Mouse (Mus musculus) limb, embryonic 10.5 days (tissue): ENCODE data around the gene Phf14. TPM values are rescaled to one million over a fixed set of nuclear protein-coding genes. Genes with fewer than 3 reads are reported as not detected.

Experiments
- DNase-seq: peaks from one replicate; pipeline ENCODE4 v3.0.0-alpha.2; 2017; ENCODE audit warnings: low spot score
- H3K27ac ChIP-seq: fragments of 300-500 bp; sonication (generic); 2 replicates; pipeline ENCODE4 v1.5.1; 2016; ENCODE audit warnings: mild to moderate bottlenecking
- H3K27me3 ChIP-seq: fragments of 300-500 bp; sonication (generic); 2 replicates; pipeline ENCODE4 v1.6.1; 2016; ENCODE audit warnings: low read depth, mild to moderate bottlenecking; ENCODE audit not compliant: poor library complexity, severe bottlenecking
- H3K36me3 ChIP-seq: fragments of 300-500 bp; sonication (generic); 2 replicates; pipeline ENCODE4 v1.6.1; 2016; ENCODE audit warnings: mild to moderate bottlenecking, moderate library complexity
- H3K4me1 ChIP-seq: fragments of 300-500 bp; sonication (generic); 2 replicates; pipeline ENCODE4 v1.6.1; 2016
- H3K4me3 ChIP-seq: fragments of 300-500 bp; sonication (generic); 2 replicates; pipeline ENCODE4 v1.5.1; 2016; ENCODE audit warnings: mild to moderate bottlenecking, moderate library complexity
- H3K9me3 ChIP-seq: fragments of 300-500 bp; sonication (generic); replicated peaks from 2 replicates; pipeline ENCODE4 v1.6.1; 2016; ENCODE audit warnings: mild to moderate bottlenecking
- WGBS: fragments of 180-500 bp; shearing (Covaris S2); methylation state at CpG from one replicate; pipeline ENCODE4 v1.1.7; 2016; 5-methylcytosine and 5-hydroxymethylcytosine counted together
- polyA plus RNA-seq: library from polyadenylated mRNA; unstranded; fragments of >200 nt; fragmentation: Nextera tagmentation; extraction: Ambion mirVana; gene quantifications from 2 replicates; pipeline ENCODE4 v1.2.1, GENCODE M21; 2016

The Phf14 gene
- polyA plus RNA-seq, 1 experiment from 2014 or later, result 73.2 TPM

GRCm38 (mm10) chr6:12080423-12080822 lies 172.8 kb downstream of the Phf14 start:
- Histone ChIP-seq H3K4me1 (no peaks in the 10 kb centered on the region), H3K27me3 (no peaks in the 10 kb centered on the region), H3K4me3 (no peak overlapping the region), H3K36me3 (peaks cover 17% of the 10 kb centered on the region), H3K27ac (no peak overlapping the region), H3K9me3 (no peaks in the 10 kb centered on the region)
- DNase-seq, result no peak
- 83% methylated on average over 5 of the region's 5 CpGs for WGBS

GRCm38 (mm10) chr6:12081722-12082121 lies 174.1 kb downstream of the Phf14 start:
- no peaks in the 10 kb centered on the region for H3K27me3 ChIP-seq
- H3K27ac ChIP-seq, result no peak overlapping the region
- H3K9me3 ChIP-seq, result no peaks in the 10 kb centered on the region
- no peak for DNase-seq
- WGBS, result 87% methylated on average over 2 of the region's 2 CpGs
- H3K36me3 ChIP-seq, result peaks cover 17% of the 10 kb centered on the region
- H3K4me3 ChIP-seq, result no peak overlapping the region
- H3K4me1 ChIP-seq, result no peaks in the 10 kb centered on the region

- H3K4me1 ChIP-seq, result no peaks in the 10 kb centered on the region
- 95% methylated on average over 2 of the region's 2 CpGs for WGBS
- no peaks in the 10 kb centered on the region for H3K27me3 ChIP-seq
- no peaks in the 10 kb centered on the region for H3K9me3 ChIP-seq
- H3K36me3 ChIP-seq, result peaks cover 17% of the 10 kb centered on the region
- no peak overlapping the region for H3K27ac ChIP-seq
- no peak overlapping the region for H3K4me3 ChIP-seq
- DNase-seq, result no peak
Measured at GRCm38 (mm10) chr6:12082125-12082524, 174.5 kb downstream of the Phf14 start.

GRCm38 (mm10) chr6:12082531-12083216 lies 175.1 kb downstream of the Phf14 start:
- Histone ChIP-seq H3K36me3 (peaks cover 17% of the 10 kb centered on the region), H3K4me1 (no peaks in the 10 kb centered on the region), H3K9me3 (no peaks in the 10 kb centered on the region), H3K27ac (no peak overlapping the region), H3K4me3 (no peak overlapping the region), H3K27me3 (no peaks in the 10 kb centered on the region)
- DNase-seq, result no peak
- 92% methylated on average over 6 of the region's 6 CpGs for WGBS

GRCm38 (mm10) chr6:12084721-12085120 lies 177.1 kb downstream of the Phf14 start:
- no peaks in the 10 kb centered on the region for H3K4me1 ChIP-seq
- no peak for DNase-seq
- H3K9me3 ChIP-seq, result no peaks in the 10 kb centered on the region
- whole genome bisulfite sequencing, result 93% methylated on average over 5 of the region's 5 CpGs
- H3K36me3 ChIP-seq, result peaks cover 17% of the 10 kb centered on the region
- H3K4me3 ChIP-seq, result no peak overlapping the region
- no peak overlapping the region for H3K27ac ChIP-seq
- H3K27me3 ChIP-seq, result no peaks in the 10 kb centered on the region

GRCm38 (mm10) chr6:12089439-12089992 lies 181.9 kb downstream of the Phf14 start:
- H3K36me3 ChIP-seq, result no peaks in the 10 kb centered on the region
- WGBS, result 74% methylated on average over 3 of the region's 3 CpGs
- H3K4me3 ChIP-seq, result no peak overlapping the region
- H3K27me3 ChIP-seq, result no peaks in the 10 kb centered on the region
- H3K27ac ChIP-seq, result no peak overlapping the region
- no peaks in the 10 kb centered on the region for H3K4me1 ChIP-seq
- DNase-seq, result no peak
- H3K9me3 ChIP-seq, result no peaks in the 10 kb centered on the region

GRCm38 (mm10) chr6:12095716-12096115 lies 188.1 kb downstream of the Phf14 start:
- no peaks in the 10 kb centered on the region for H3K9me3 ChIP-seq

GRCm38 (mm10) chr6:12097125-12097524 lies 189.5 kb downstream of the Phf14 start:
- Histone ChIP-seq H3K36me3 (no peaks in the 10 kb centered on the region), H3K9me3 (no peaks in the 10 kb centered on the region), H3K4me1 (no peaks in the 10 kb centered on the region), H3K27me3 (no peaks in the 10 kb centered on the region), H3K4me3 (no peak overlapping the region), H3K27ac (no peak overlapping the region)
- 53% methylated on average over 4 of the region's 4 CpGs for WGBS
- DNase-seq, result no peak

More at GRCm38 (mm10) chr6:12095716-12096115, 188.1 kb downstream of the Phf14 start:
- no peak overlapping the region for H3K27ac ChIP-seq
- no peaks in the 10 kb centered on the region for H3K27me3 ChIP-seq
- H3K36me3 ChIP-seq, result no peaks in the 10 kb centered on the region
- H3K4me3 ChIP-seq, result no peak overlapping the region
- WGBS, result 92% methylated on average over 1 of the region's 1 CpGs
- DNase-seq, result no peak
- H3K4me1 ChIP-seq, result no peaks in the 10 kb centered on the region

- no peak for DNase-seq
- Histone ChIP-seq H3K27ac (no peak overlapping the region), H3K36me3 (no peaks in the 10 kb centered on the region), H3K27me3 (no peaks in the 10 kb centered on the region), H3K9me3 (no peaks in the 10 kb centered on the region), H3K4me3 (no peak overlapping the region), H3K4me1 (no peaks in the 10 kb centered on the region)
- 60% methylated on average over 4 of the region's 4 CpGs for WGBS
Measured at GRCm38 (mm10) chr6:12105144-12105543, 197.5 kb downstream of the Phf14 start.

- Histone ChIP-seq H3K36me3 (no peaks in the 10 kb centered on the region), H3K9me3 (no peaks in the 10 kb centered on the region), H3K4me1 (no peaks in the 10 kb centered on the region), H3K27ac (no peak overlapping the region), H3K27me3 (no peaks in the 10 kb centered on the region), H3K4me3 (no peak overlapping the region)
- WGBS, result 55% methylated on average over 10 of the region's 10 CpGs
- no peak for DNase-seq
Measured at GRCm38 (mm10) chr6:12107326-12107725, 199.7 kb downstream of the Phf14 start.

GRCm38 (mm10) chr6:12107786-12108185 lies 200.2 kb downstream of the Phf14 start:
- no peak overlapping the region for H3K4me3 ChIP-seq
- H3K9me3 ChIP-seq, result no peaks in the 10 kb centered on the region
- no peaks in the 10 kb centered on the region for H3K27me3 ChIP-seq
- no peaks in the 10 kb centered on the region for H3K4me1 ChIP-seq
- 22% methylated on average over 8 of the region's 8 CpGs for WGBS
- H3K36me3 ChIP-seq, result no peaks in the 10 kb centered on the region
- no peak overlapping the region for H3K27ac ChIP-seq
- DNase-seq, result no peak

GRCm38 (mm10) chr6:12116926-12117818 lies 209.6 kb downstream of the Phf14 start:
- DNase-seq, result no peak
- H3K27ac ChIP-seq, result no peak overlapping the region
- H3K36me3 ChIP-seq, result no peaks in the 10 kb centered on the region
- no peak overlapping the region for H3K4me3 ChIP-seq
- 0 out of 2 replicates have a peak, but pooled peaks cover 7% of the 10 kb centered on the region for H3K4me1 ChIP-seq
- WGBS, result 65% methylated on average over 11 of the region's 11 CpGs
- no peaks in the 10 kb centered on the region for H3K9me3 ChIP-seq
- H3K27me3 ChIP-seq, result no peaks in the 10 kb centered on the region
